Mouse (Mus musculus) lung, embryonic 14.5 days (tissue): ENCODE measurements around the gene Akt1s1. TPM values are rescaled to one million over a fixed set of nuclear protein-coding genes. Genes with fewer than 3 reads are reported as not detected.
A peak's percentile ranks its signal among the peaks of the same experiment; 100 is the strongest.

ENCODE experiments used
- ATAC-seq: fragments of 200-750 bp; cut with Nextera tagmentation; 2 replicates; pipeline ENCODE4 v1.8.0; 2017; ENCODE audit warnings: mild to moderate bottlenecking, moderate TSS enrichment, moderate library complexity; ENCODE audit not compliant: insufficient read depth
- DNase-seq: peaks from one replicate; pipeline ENCODE4 v3.0.0-alpha.2; 2015
- H3K27ac ChIP-seq: fragments of 300-500 bp; sonication (generic); 2 replicates; pipeline ENCODE4 v1.5.1; 2014; ENCODE audit warnings: low read depth, mild to moderate bottlenecking, moderate library complexity
- H3K27me3 ChIP-seq: fragments of 300-500 bp; sonication (generic); 2 replicates; pipeline ENCODE4 v1.6.1; 2014; ENCODE audit warnings: low read length, control low read depth; ENCODE audit not compliant: insufficient read depth
- H3K36me3 ChIP-seq: fragments of 300-500 bp; sonication (generic); 2 replicates; pipeline ENCODE4 v1.6.1; 2014; ENCODE audit warnings: control low read depth; ENCODE audit not compliant: insufficient read depth
- H3K4me1 ChIP-seq: fragments of 300-500 bp; sonication (generic); 2 replicates; pipeline ENCODE4 v1.6.1; 2014; ENCODE audit warnings: antibody characterized with exemption, control low read depth; ENCODE audit not compliant: insufficient read depth
- H3K4me2 ChIP-seq: fragments of 300-500 bp; sonication (generic); 2 replicates; pipeline ENCODE4 v1.6.1; 2014; ENCODE audit warnings: mild to moderate bottlenecking
- H3K4me3 ChIP-seq: fragments of 300-500 bp; sonication (generic); 2 replicates; pipeline ENCODE4 v1.5.1; 2014; ENCODE audit warnings: low read depth, low read length
- H3K9ac ChIP-seq: fragments of 300-500 bp; sonication (generic); 2 replicates; pipeline ENCODE4 v1.6.1; 2014
- H3K9me3 ChIP-seq: fragments of 300-500 bp; sonication (generic); 2 replicates; pipeline ENCODE4 v1.6.1; 2016; ENCODE audit warnings: low read depth, low read length, control low read depth
- CTCF ChIP-seq: IDR thresholded peaks from 2 replicates; pipeline ENCODE4 v1.5.1; 2016; ENCODE audit warnings: antibody characterized with exemption, low read depth
- WGBS: fragments of 180-500 bp; shearing (Covaris S2); extraction: QIAGEN DNeasy Blood & Tissue Kit; methylation state at CpG from one replicate; pipeline ENCODE4 v1.1.7; 2014; 5-methylcytosine and 5-hydroxymethylcytosine counted together
- polyA plus RNA-seq: library from polyadenylated mRNA; unstranded; fragments of >200 nt; fragmentation: Nextera tagmentation; extraction: Ambion mirVana; gene quantifications from 2 replicates; pipeline ENCODE4 v1.2.1, GENCODE M21; 2014

The Akt1s1 gene
- polyA plus RNA-seq, 1 experiment from 2014 or later: 76.9 TPM

GRCm38 (mm10) chr7:44859896-44860295 is 11.1 kb downstream of the Akt1s1 start:
- H3K9ac ChIP-seq: no peak overlapping the region
- DNase-seq (no peak), ATAC-seq (no peak)
- H3K36me3 ChIP-seq: peaks cover 39% of the 10 kb centered on the region
- no peak for TF ChIP-seq CTCF
- H3K9me3 ChIP-seq: no peaks in the 10 kb centered on the region
- no peak overlapping the region for H3K27ac ChIP-seq
- H3K27me3 ChIP-seq: no peaks in the 10 kb centered on the region
- no peak overlapping the region for H3K4me3 ChIP-seq
- H3K4me2 ChIP-seq: no peak overlapping the region
- 86% methylated on average over 11 of the region's 11 CpGs for WGBS
- H3K4me1 ChIP-seq: peaks cover 8% of the 10 kb centered on the region

DNA sequence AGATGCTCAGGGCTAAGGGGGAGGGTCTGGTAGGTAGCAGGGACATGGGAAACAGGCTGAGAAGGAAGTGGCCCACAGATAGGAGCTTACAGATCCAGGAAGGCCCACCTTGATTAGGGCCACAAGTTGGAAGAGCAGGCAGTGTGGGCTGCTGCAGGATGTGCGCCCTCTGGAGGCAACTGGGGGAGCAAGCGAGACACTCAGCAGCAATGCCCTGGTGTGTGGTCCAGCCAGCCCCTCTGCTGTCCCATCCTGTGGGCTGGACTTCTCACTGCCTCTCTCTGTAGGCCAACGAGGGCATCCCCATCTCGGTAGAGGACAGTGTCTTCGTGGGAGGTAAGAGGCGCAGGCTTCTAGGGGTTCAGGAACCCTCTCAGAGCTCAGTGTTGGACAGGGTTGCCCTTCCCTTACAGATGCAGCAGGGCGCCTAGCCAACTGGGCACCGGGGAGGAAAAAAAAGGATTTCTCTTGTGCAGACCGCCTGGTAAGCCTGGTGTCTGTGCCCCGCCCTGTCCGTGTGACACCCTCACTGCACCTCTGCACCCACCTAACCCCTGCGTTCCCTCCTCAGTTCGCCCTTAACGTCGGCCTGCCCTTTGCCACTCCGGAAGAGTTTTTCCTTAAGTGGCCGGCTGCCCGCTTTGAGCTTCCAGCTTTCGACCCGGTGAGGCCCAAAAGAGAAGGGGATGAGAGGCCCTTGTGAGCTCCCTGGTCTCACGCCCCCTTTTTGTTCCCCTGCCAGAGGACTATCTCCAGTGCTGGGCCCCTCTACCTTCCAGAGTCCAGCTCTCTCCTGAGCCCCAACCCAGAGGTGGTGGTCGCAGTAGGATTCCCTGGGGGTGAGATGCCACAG is 12.0 kb downstream of the Akt1s1 start:
- Histone ChIP-seq H3K4me2 (no peak overlapping the region), H3K36me3 (peaks cover 48% of the 10 kb centered on the region), H3K4me3 (no peak overlapping the region), H3K27ac (peak overlapping the region; percentile 67), H3K9ac (no peak overlapping the region), H3K4me1 (peaks cover 8% of the 10 kb centered on the region), H3K27me3 (no peaks in the 10 kb centered on the region), H3K9me3 (no peaks in the 10 kb centered on the region)
- peak; percentile 90 for DNase-seq
- peak; percentile 94 for TF ChIP-seq CTCF
- ATAC-seq: peak; percentile 59
- WGBS: 47% methylated on average over 22 of the region's 22 CpGs

- H3K27me3 ChIP-seq: no peaks in the 10 kb centered on the region
- TF ChIP-seq CTCF: no peak
- 72% methylated on average over 14 of the region's 14 CpGs for WGBS
- DNase-seq: no peak
- H3K4me1 ChIP-seq: peaks cover 9% of the 10 kb centered on the region
- H3K36me3 ChIP-seq: peaks cover 54% of the 10 kb centered on the region
- no peak overlapping the region for H3K4me2 ChIP-seq
- H3K27ac ChIP-seq: peak overlapping the region; percentile 67; the same call in 1 of the 2 replicates
- no peaks in the 10 kb centered on the region for H3K9me3 ChIP-seq
- H3K4me3 ChIP-seq: no peak overlapping the region
- no peak for ATAC-seq
- H3K9ac ChIP-seq: no peak overlapping the region
Measured at GRCm38 (mm10) chr7:44861429-44861816, 12.6 kb downstream of the Akt1s1 start.

GRCm38 (mm10) chr7:44862434-44862833 is 13.6 kb downstream of the Akt1s1 start:
- no peaks in the 10 kb centered on the region for H3K27me3 ChIP-seq
- peaks cover 17% of the 10 kb centered on the region for H3K4me1 ChIP-seq
- 65% methylated on average over 8 of the region's 8 CpGs for WGBS

DNA sequence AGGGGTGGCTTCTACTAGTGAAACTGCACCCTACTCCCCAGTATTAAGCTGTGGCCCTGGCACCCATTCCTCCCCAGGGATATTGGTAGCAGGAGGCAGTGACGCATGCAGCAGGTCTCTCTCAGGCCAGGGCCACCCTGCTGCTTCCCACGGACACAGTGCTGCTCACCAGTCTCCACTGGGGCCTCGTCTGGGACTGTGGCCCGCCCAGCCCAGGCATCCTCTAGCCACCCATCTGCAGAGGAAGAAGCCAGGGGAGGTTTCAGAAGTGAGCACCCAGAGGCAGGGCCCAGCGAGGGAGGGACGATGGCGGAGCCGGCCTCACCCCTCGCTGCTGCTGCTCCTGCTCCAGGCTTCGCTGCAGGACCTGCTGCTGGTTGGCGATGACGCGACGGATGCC is 14.4 kb downstream of the Akt1s1 start:
- Histone ChIP-seq H3K9ac (no peak overlapping the region), H3K27ac (no peak overlapping the region), H3K36me3 (peaks cover 56% of the 10 kb centered on the region), H3K9me3 (no peaks in the 10 kb centered on the region), H3K4me2 (no peak overlapping the region), H3K4me1 (peaks cover 23% of the 10 kb centered on the region), H3K27me3 (no peaks in the 10 kb centered on the region), H3K4me3 (no peak overlapping the region)
- 78% methylated on average over 14 of the region's 14 CpGs for WGBS
- DNase-seq (no peak), ATAC-seq (no peak)
- TF ChIP-seq CTCF: no peak

More at GRCm38 (mm10) chr7:44862434-44862833, 13.6 kb downstream of the Akt1s1 start:
- Histone ChIP-seq H3K27ac (no peak overlapping the region; the same call in 1 of the 2 replicates), H3K9ac (no peak overlapping the region), H3K4me3 (no peak overlapping the region), H3K4me2 (no peak overlapping the region), H3K9me3 (no peaks in the 10 kb centered on the region), H3K36me3 (peaks cover 56% of the 10 kb centered on the region)
- no peak for TF ChIP-seq CTCF
- ATAC-seq (no peak), DNase-seq (no peak)

DNA sequence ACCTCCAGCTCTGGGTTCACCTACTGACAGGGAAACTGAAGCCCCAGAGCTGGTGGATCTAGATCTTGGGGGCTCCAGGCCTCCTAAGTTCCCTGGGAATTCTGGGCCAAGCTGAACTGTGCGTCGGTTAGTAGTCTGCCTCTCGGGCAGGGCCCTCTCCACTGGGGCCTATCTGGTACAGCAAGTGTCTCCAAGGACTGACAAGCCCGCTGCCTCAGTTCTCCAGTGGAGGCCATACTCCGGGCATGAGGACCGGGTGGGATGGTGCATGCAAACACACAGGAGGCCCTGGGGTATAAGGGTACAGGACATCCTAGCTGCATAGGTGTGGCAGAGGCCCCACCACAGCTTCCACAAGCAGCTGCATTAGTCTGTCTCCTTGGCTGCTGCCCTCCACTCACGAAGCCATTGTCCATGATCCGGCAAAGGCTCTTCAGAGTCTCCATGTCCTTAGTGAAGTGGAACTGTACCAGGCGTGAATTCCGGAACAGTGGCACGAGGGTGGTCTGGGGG is 15.2 kb downstream of the Akt1s1 start:
- Histone ChIP-seq H3K9ac (no peak overlapping the region), H3K4me3 (no peak overlapping the region), H3K27me3 (no peaks in the 10 kb centered on the region), H3K4me1 (peaks cover 24% of the 10 kb centered on the region), H3K9me3 (no peaks in the 10 kb centered on the region), H3K27ac (no peak overlapping the region), H3K36me3 (peaks cover 56% of the 10 kb centered on the region), H3K4me2 (no peak overlapping the region)
- DNase-seq: no peak
- no peak for ATAC-seq
- 87% methylated on average over 11 of the region's 11 CpGs for WGBS
- no peak for TF ChIP-seq CTCF

DNA sequence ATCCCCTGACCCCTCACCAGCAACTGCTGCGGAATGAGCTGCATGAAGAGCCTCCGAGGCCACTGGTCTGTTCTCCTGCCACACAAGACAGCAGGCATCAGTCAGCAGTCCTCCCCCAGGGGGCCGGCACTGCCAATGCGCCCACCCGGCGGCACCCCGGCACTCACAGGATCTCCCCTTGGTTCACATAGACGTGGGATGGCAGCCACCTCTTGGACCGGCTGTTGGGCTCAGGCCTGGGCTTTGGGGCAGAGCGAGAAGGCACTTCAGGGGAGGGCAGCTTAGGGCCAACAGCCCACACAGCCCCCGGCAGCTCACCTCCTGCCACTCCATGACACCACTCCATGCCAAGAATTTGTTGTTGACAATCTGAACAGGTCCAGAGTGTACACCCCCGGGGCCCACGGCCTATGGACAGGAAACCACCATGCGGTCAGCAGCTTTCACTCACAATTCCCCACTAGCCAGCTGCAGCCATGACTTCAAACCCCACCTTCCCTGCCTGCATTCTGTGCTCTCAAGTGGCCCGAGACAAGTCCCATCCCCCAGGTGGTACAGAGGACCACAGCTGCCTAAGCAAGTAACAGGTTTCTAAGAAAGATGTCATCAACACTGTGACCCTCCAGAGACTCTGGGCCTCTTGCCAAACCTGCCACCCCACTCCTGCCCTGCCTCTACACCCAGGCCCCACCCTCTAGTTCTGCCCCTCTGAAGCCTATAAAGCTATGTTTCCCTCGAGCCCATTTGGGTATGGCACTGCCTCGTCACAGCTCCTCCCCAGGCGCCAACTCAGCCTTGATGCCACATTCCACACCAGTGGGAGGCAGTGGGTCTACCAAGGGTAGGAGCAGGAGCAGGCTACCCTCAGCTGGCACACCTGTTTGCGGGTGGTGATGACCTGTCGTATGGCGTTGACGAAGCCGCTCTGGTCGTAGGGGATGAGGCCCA is 16.1 kb downstream of the Akt1s1 start:
- no peak for ATAC-seq
- Histone ChIP-seq H3K4me3 (no peak overlapping the region), H3K9ac (no peak overlapping the region), H3K4me2 (peak overlapping the region; percentile 68; the same call in 1 of the 2 replicates), H3K27ac (peak overlapping the region; percentile 78; the same call in 1 of the 2 replicates), H3K27me3 (no peaks in the 10 kb centered on the region), H3K9me3 (no peaks in the 10 kb centered on the region), H3K4me1 (peaks cover 24% of the 10 kb centered on the region), H3K36me3 (peaks cover 53% of the 10 kb centered on the region)
- TF ChIP-seq CTCF: no peak
- DNase-seq: no peak
- 75% methylated on average over 24 of the region's 24 CpGs for WGBS
